Mouse (Mus musculus) E14TG2a.4 (cell line): ENCODE data around the gene Cuzd1.

Source experiments
- CTCF ChIP-seq: conservative IDR thresholded peaks from 2 replicates; pipeline ENCODE4 v1.5.1; 2014; ENCODE audit warnings: low read length
- POU5F1 ChIP-seq: IDR thresholded peaks from 2 replicates; pipeline ENCODE4 v1.6.1; 2014; ENCODE audit warnings: low read length, borderline replicate concordance

- TF ChIP-seq CTCF (no peak), POU5F1 (no peak)
Measured at GRCm38 (mm10) chr7:131333564-131333963, 11.5 kb upstream of the Cuzd1 start, which contains the start of gene Fam24a.
